Mouse (Mus musculus) forebrain, embryonic 14.5 days (tissue): ENCODE data around the gene Tns3. TPM values are rescaled to one million over a fixed set of nuclear protein-coding genes. Genes with fewer than 3 reads are reported as not detected.

Experiments used
- ATAC-seq: fragments of 200-750 bp; cut with Nextera tagmentation; 2 replicates; pipeline ENCODE4 v1.8.0; 2017; ENCODE audit warnings: mild to moderate bottlenecking, moderate library complexity
- DNase-seq: peaks from one replicate; pipeline ENCODE4 v3.0.0-alpha.2; 2015; ENCODE audit warnings: low spot score
- H3K27ac ChIP-seq: fragments of 300-500 bp; sonication (generic); 2 replicates; pipeline ENCODE4 v1.5.1; 2014; ENCODE audit warnings: low read depth, mild to moderate bottlenecking, control low read depth, low read length, moderate library complexity
- H3K27me3 ChIP-seq: fragments of 300-500 bp; sonication (generic); replicated peaks from 2 replicates; pipeline ENCODE4 v1.6.1; 2014; ENCODE audit warnings: low read length, control low read depth, mixed read lengths; ENCODE audit not compliant: control insufficient read depth, insufficient read depth
- H3K36me3 ChIP-seq: fragments of 300-500 bp; sonication (generic); 2 replicates; pipeline ENCODE4 v1.6.1; 2014; ENCODE audit warnings: low read length, control low read depth; ENCODE audit not compliant: control insufficient read depth, insufficient read depth
- H3K4me1 ChIP-seq: fragments of 300-500 bp; sonication (generic); 2 replicates; pipeline ENCODE4 v1.6.1; 2014; ENCODE audit warnings: antibody characterized with exemption, low read length, control low read depth; ENCODE audit not compliant: control insufficient read depth, insufficient read depth
- H3K4me2 ChIP-seq: fragments of 300-500 bp; sonication (generic); 2 replicates; pipeline ENCODE4 v1.6.1; 2014; ENCODE audit warnings: mild to moderate bottlenecking, control low read depth, low read length
- H3K4me3 ChIP-seq: fragments of 300-500 bp; sonication (generic); 2 replicates; pipeline ENCODE4 v1.5.1; 2014; ENCODE audit warnings: low read depth, low read length, control low read depth
- H3K9ac ChIP-seq: fragments of 300-500 bp; sonication (generic); 2 replicates; pipeline ENCODE4 v1.6.1; 2014; ENCODE audit warnings: mild to moderate bottlenecking, low read length, control low read depth, moderate library complexity
- H3K9me3 ChIP-seq: fragments of 300-500 bp; sonication (generic); replicated peaks from 2 replicates; pipeline ENCODE4 v1.6.1; 2016; ENCODE audit warnings: low read length, control low read depth, mixed read lengths; ENCODE audit not compliant: control insufficient read depth
- WGBS: fragments of 180-500 bp; shearing (Covaris S2); extraction: QIAGEN DNeasy Blood & Tissue Kit; methylation state at CpG from one replicate; pipeline ENCODE4 v1.1.7; 2014; 5-methylcytosine and 5-hydroxymethylcytosine counted together
- polyA plus RNA-seq: library from polyadenylated mRNA; unstranded; fragments of >200 nt; fragmentation: Nextera tagmentation; extraction: Ambion mirVana; gene quantifications from 2 replicates; pipeline ENCODE4 v1.2.1, GENCODE M21; 2014

Gene Tns3
- polyA plus RNA-seq, 1 experiment from 2014 or later = 4.4 TPM

GRCm38 (mm10) chr11:8427660-8428059 lies 236.7 kb downstream of the Tns3 start:
- no peak overlapping the region for H3K4me2 ChIP-seq
- no peak overlapping the region for H3K9ac ChIP-seq
- no peak overlapping the region for H3K4me3 ChIP-seq
- no peak overlapping the region for H3K27ac ChIP-seq
- H3K4me1 ChIP-seq = 0 out of 2 replicates have a peak, but pooled peaks cover 5% of the 10 kb centered on the region
- H3K9me3 ChIP-seq = no peaks in the 10 kb centered on the region
- WGBS = 90% methylated on average over 11 of the region's 11 CpGs
- no peaks in the 10 kb centered on the region for H3K36me3 ChIP-seq
- DNase-seq (no peak), ATAC-seq (no peak)
- H3K27me3 ChIP-seq = no peaks in the 10 kb centered on the region

GRCm38 (mm10) chr11:8425226-8425570 lies 239.1 kb downstream of the Tns3 start:
- Histone ChIP-seq H3K4me1 (0 out of 2 replicates have a peak, but pooled peaks cover 5% of the 10 kb centered on the region), H3K9ac (no peak overlapping the region), H3K27ac (no peak overlapping the region), H3K4me2 (no peak overlapping the region), H3K36me3 (no peaks in the 10 kb centered on the region), H3K4me3 (no peak overlapping the region), H3K27me3 (no peaks in the 10 kb centered on the region), H3K9me3 (no peaks in the 10 kb centered on the region)
- ATAC-seq (no peak), DNase-seq (no peak)
- WGBS = 85% methylated on average over 5 of the region's 5 CpGs

GRCm38 (mm10) chr11:8424342-8425225 lies 239.8 kb downstream of the Tns3 start:
- Histone ChIP-seq H3K9me3 (no peaks in the 10 kb centered on the region), H3K27me3 (no peaks in the 10 kb centered on the region), H3K27ac (peak overlapping the region; percentile 35; the same call in 1 of the 2 replicates), H3K36me3 (no peaks in the 10 kb centered on the region), H3K4me3 (no peak overlapping the region), H3K4me2 (peak overlapping the region; percentile 18; the same call in 1 of the 2 replicates), H3K9ac (peak overlapping the region; percentile 29; the same call in 1 of the 2 replicates), H3K4me1 (0 out of 2 replicates have a peak, but pooled peaks cover 5% of the 10 kb centered on the region)
- ATAC-seq (peak; percentile 95), DNase-seq (peak; percentile 95)
- 19% methylated on average over 13 of the region's 13 CpGs for WGBS

DNA sequence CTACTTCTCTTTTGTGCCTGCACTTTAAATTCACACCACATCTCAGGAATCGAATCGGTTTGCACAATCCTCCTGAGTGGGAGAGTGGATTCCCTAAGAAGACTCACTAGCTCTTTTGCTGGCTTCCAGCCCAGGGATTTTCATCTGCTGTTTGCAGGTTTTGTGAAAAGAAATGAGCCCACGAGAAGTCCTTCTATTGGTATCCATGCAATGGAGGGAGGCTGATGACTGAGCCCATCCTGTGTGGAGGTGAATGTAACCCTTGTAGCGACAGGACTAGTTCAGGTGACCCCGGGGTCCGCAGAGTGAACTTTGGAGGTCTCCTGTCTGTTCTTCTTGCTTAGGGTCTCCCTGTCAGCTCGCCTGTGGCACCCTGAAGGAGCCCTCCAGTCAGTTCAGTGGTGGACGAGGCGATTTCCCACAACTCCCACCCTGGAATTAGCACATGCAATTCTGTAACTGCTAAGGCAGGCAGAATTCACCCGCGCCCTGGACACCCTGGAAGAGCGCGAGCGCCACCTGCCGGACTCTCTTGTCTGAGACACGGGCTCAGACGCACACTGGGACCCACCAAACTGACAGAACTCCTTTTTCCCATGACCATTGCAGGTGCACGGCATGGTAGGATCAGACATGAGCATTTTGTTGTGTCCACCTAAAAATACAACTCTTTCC lies 259.0 kb downstream of the Tns3 start:
- H3K27me3 ChIP-seq = no peaks in the 10 kb centered on the region
- H3K9ac ChIP-seq = no peak overlapping the region
- ATAC-seq (peak; percentile 89), DNase-seq (peak; percentile 89)
- no peak overlapping the region for H3K4me2 ChIP-seq
- 29% methylated on average over 18 of the region's 18 CpGs for WGBS
- H3K4me1 ChIP-seq = no peaks in the 10 kb centered on the region
- no peaks in the 10 kb centered on the region for H3K36me3 ChIP-seq
- H3K9me3 ChIP-seq = no peaks in the 10 kb centered on the region
- no peak overlapping the region for H3K27ac ChIP-seq
- no peak overlapping the region for H3K4me3 ChIP-seq

- no peaks in the 10 kb centered on the region for H3K4me1 ChIP-seq
- 34% methylated on average over 7 of the region's 7 CpGs for WGBS
- H3K27ac ChIP-seq = no peak overlapping the region
- 0 out of 2 replicates have a peak, but pooled peaks cover 2% of the 10 kb centered on the region for H3K9me3 ChIP-seq
- H3K4me3 ChIP-seq = no peak overlapping the region
- no peak overlapping the region for H3K9ac ChIP-seq
- no peaks in the 10 kb centered on the region for H3K27me3 ChIP-seq
- no peaks in the 10 kb centered on the region for H3K36me3 ChIP-seq
- ATAC-seq (peak; percentile 54), DNase-seq (peak; percentile 52)
- no peak overlapping the region for H3K4me2 ChIP-seq
Measured at GRCm38 (mm10) chr11:8401328-8401727, 263.0 kb downstream of the Tns3 start.

GRCm38 (mm10) chr11:8396329-8396728 lies 268.0 kb downstream of the Tns3 start:
- DNase-seq (no peak), ATAC-seq (no peak)
- Histone ChIP-seq H3K27me3 (no peaks in the 10 kb centered on the region), H3K4me1 (no peaks in the 10 kb centered on the region), H3K4me3 (no peak overlapping the region), H3K27ac (no peak overlapping the region), H3K9ac (no peak overlapping the region), H3K36me3 (no peaks in the 10 kb centered on the region), H3K9me3 (0 out of 2 replicates have a peak, but pooled peaks cover 2% of the 10 kb centered on the region), H3K4me2 (no peak overlapping the region)
- 84% methylated on average over 7 of the region's 7 CpGs for WGBS

DNA sequence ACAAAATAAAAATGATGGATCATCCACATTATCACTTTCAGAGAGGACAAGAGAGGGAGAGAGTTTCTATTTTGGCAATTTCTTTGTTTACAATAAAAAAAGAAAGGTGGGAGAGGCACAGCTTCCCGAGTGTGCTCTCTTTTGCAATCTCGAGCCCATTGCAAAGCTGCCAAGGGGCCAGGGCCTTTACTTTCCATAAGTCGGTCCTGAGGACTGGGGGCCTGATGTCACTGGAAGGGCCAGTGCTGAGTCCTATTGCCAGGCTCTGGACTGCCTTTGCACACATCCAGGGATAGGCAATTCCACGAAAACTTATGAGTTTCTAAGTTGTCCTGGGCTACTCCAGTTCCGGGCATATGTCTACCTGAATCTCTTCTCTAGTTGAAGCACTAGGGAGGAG lies 272.8 kb downstream of the Tns3 start:
- no peaks in the 10 kb centered on the region for H3K4me1 ChIP-seq
- H3K4me3 ChIP-seq = no peak overlapping the region
- H3K27me3 ChIP-seq = no peaks in the 10 kb centered on the region
- H3K4me2 ChIP-seq = no peak overlapping the region
- no peaks in the 10 kb centered on the region for H3K9me3 ChIP-seq
- 82% methylated on average over 5 of the region's 5 CpGs for WGBS
- no peak overlapping the region for H3K9ac ChIP-seq
- H3K27ac ChIP-seq = no peak overlapping the region
- no peaks in the 10 kb centered on the region for H3K36me3 ChIP-seq
- no peak for DNase-seq
- ATAC-seq = no peak

- no peak for DNase-seq
- ATAC-seq = no peak
- 84% methylated on average over 7 of the region's 7 CpGs for WGBS
- Histone ChIP-seq H3K4me2 (no peak overlapping the region), H3K27me3 (no peaks in the 10 kb centered on the region), H3K4me1 (no peaks in the 10 kb centered on the region), H3K4me3 (no peak overlapping the region), H3K36me3 (no peaks in the 10 kb centered on the region), H3K27ac (no peak overlapping the region), H3K9me3 (no peaks in the 10 kb centered on the region), H3K9ac (no peak overlapping the region)
Measured at GRCm38 (mm10) chr11:8385891-8386405, 278.4 kb downstream of the Tns3 start.
